ENCODE assay signal across 22 mouse cellular contexts in the genomic region with DNA sequence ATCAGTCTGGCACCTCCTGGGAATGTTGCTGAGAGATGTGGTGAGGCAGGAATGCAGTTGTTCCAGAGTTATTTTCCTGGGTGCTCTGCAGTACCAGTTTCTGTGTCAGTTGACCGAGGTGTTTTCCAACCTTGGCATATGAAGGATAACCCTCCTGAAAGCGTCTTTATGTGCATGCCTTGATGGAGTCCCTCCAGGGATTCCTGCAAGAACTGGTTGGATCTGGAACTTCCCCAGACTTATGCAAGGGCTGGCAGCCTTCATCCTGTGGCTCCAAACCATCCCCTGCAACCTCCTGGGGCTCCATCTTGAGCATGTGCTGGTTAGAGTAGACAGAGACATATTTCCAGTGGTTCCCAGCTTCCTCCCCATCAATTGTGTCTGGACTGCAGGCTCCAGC. TPM values are rescaled to one million over a fixed set of nuclear protein-coding genes. Genes with fewer than 3 reads are reported as not detected.
"Had no signal": no experiment of that assay in that cellular context is flagged by ENCODE, and none has a peak within 500 bp of the region (broad histone marks: within the 10 kb centered on the region; RNA-seq: fewer than 3 reads in every experiment).

No protein-coding gene starts in this region.

- H3K9ac ChIP-seq: liver, postnatal 0 days; lung, embryonic 14.5 days; midbrain, embryonic 13.5 days; neural tube, embryonic 13.5 days; stomach, embryonic 15.5 days had no signal

- H3K9me3 ChIP-seq: megakaryocyte, embryonic 14.5 days; midbrain, embryonic 10.5 days; midbrain, embryonic 13.5 days; neural tube, embryonic 13.5 days; stomach, embryonic 15.5 days had no signal

- H3K4me1 ChIP-seq: stomach, embryonic 15.5 days had no signal

- H3K4me3 ChIP-seq: left cerebral cortex, adult 2 months; megakaryocyte, embryonic 14.5 days; midbrain, embryonic 10.5 days; midbrain, embryonic 13.5 days; myocyte; neural tube, embryonic 13.5 days; stomach, embryonic 15.5 days had no signal

- H3K4me2 ChIP-seq: lung, embryonic 14.5 days; midbrain, embryonic 13.5 days; neural tube, embryonic 13.5 days; stomach, embryonic 15.5 days had no signal

- H3K27ac ChIP-seq: left cerebral cortex, adult 2 months; liver, embryonic 14.5 days; midbrain, embryonic 10.5 days; midbrain, embryonic 13.5 days; neural tube, embryonic 13.5 days; stomach, embryonic 15.5 days had no signal

- H3K36me3 ChIP-seq: stomach, embryonic 15.5 days had no signal

- H3K27me3 ChIP-seq: megakaryocyte, embryonic 14.5 days; midbrain, embryonic 13.5 days; neural tube, embryonic 13.5 days; stomach, embryonic 15.5 days had no signal

- ATAC-seq: liver, postnatal 0 days; lung, postnatal 0 days; midbrain, embryonic 13.5 days; midbrain, embryonic 16.5 days had no signal

- DNase-seq: kidney, adult 8-10 months; kidney, postnatal 25 days; layer of hippocampus, postnatal 36 days; liver, postnatal 0 days; lung, embryonic 14.5 days; lung, postnatal 36 days; retina, postnatal 1 day; right cerebral cortex, postnatal 25 days; spleen, adult 18-20 months; thymus, postnatal 25 days had no signal

RNA-seq across cellular contexts. Expression of a gene that starts 36.5 kb away (rescaled TPM):
- total RNA-seq: monocyte, adult 5-6 weeks; neutrophil, adult 5-6 weeks had no signal

RNA-seq across cellular contexts. Expression of a gene that starts 51.8 kb away (rescaled TPM):
- total RNA-seq: monocyte, adult 5-6 weeks; neutrophil, adult 5-6 weeks had no signal
